Mouse (Mus musculus): ENCODE measurements around the gene Syne2.

- TF ChIP-seq CTCF (IDR thresholded peaks at IDR 0.05; ENCODE audit: extremely low read depth, insufficient read depth, insufficient read length, insufficient replicate concordance) = no peak
- TF ChIP-seq POLR2A (IDR thresholded peaks at IDR 0.05; ENCODE audit: low read depth, low read length) = no peak
Observed at GRCm38 (mm10) chr12:75836524-75836962, 18.6 kb downstream of the Syne2 start.

All from spleen, adult 2 months (tissue).